Mouse (Mus musculus) spleen, postnatal 4 days (tissue): Measurements from ENCODE around the gene Dna2.

Experiments
- DNase-seq, 2 experiments: peaks; one replicate each; pipeline ENCODE4 v3.0.0; 2022; ENCODE audit warnings: low spot score in 2 of 2

The Dna2 gene

DNA sequence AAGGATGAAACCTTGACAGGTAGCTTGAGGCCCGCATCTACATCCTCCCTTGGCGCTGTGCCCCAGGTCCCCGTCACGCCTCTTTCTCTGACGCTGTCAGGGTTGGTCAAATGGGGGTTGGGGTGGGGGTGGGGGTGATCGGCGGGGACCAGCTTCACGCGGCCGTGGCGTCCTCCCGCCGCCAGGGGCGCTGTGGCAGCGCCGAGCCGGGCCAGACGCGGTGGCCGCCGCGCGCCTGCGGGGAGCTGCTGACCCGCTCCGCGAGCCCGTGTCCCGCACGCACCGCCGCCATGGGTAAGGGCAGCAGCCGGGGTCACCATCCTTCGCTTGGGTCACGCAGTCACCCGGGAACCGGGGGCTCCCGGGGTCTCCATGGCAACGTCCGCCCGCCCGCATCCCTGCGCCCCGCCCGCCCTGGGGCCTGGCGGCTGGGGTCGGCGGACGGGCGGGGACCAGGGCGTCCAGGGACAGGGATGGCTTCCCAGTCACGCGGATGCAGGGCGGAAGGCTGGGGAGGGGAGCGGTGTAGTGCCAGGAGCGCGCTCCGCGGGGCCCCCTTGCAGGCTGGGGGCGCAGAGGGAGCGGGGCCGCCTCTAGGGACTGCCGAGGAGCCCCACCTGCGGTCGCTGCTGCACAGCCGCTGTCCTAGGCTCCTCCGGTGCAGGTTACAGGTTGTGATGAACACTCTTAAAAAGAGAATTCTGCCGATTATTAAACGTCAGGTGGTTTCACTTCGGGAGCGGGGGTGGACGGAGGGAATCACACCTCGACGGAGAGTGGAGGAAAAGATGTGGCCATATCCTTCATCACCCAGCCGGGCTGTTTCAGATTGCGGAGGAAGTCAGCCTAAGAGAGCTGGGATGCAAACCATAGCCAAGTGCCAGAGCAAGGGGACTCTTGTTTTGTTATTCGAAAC, 33.5 kb downstream of the Dna2 start, which contains the start of gene Rufy2:
Rufy2 (plus strand) TSS at position 185 of the 916 bp plus-strand sequence.
- peak; percentile 77 to 94 for DNase-seq

DNA sequence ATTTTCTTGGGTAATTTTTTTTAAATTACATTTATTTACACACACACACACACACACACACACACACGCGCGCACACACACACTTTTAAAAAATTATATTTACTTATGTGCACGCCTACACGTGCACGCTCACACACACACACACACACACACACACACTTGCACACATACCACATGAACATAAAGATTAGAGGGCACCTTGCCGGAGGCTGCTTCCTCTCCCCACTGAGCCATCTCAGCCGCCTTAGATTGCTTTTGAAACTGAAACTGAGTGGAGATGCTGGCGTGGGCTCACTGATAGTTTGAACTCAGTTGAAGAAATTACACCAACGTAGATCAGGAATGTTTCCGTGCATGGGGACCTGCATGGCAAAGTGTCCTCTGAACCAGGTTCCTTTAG, 37.2 kb downstream of the Dna2 start:
- DNase-seq, result no peak

DNA sequence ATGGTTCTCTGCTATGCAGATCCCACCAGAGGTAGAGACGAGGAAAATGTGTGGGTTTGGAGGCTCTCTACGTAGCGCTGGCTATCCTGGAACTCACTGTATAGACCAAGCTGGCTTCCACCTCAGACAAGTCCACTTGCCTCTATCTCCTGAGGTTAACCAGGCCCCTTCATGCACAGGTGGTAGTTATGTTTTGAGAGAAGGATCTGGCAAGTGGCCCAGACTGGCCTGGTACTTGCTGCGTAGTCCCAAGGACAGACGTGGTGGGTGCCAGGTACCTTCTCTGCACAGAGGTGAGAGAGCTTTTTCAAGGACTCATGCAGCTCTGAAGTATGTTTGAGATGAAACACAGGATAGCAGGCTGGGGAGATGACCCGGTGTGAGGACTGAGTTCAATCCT, 37.7 kb downstream of the Dna2 start:
- DNase-seq, result no peak

DNA sequence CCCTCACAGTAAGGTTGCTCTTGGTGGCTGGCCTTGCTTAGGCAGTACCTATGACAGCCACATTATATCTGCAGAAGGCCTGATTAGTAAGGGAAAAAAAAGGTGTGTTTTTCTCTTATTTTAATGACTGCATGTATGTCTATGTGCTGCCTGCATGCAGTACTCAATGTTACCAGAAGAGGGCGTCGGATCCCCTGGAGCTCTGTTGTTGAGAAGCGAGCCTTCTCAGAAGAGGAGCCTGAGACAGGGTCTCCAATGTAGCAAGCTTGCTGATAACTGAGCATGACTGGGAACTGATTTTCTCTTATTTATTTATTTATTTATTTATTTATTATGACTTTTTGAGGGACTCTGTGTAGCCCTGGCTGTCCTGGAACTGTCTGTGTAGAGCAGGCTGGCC, 40.5 kb downstream of the Dna2 start:
- DNase-seq, result peak; percentile 62 to 83

DNA sequence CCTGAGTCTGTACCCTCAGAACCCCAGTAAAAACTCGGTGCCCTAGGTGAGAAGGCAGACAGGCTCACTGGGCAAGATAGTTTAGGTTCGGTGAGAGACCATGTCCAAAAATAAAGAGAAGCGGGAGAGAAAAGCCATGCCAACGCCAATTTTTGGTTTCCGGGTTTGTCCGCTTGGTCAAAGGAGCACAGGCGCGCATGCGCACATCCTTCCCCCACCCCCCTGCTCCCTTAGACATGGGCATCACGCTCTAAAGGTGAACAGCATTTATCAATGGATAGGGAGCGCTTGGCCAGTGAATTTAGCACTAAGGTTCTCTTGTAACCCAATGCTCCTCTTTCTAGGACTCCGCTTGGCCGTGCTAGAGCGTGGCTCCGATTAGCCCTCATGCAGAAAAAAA, 43.8 kb downstream of the Dna2 start:
- no peak for DNase-seq

DNA sequence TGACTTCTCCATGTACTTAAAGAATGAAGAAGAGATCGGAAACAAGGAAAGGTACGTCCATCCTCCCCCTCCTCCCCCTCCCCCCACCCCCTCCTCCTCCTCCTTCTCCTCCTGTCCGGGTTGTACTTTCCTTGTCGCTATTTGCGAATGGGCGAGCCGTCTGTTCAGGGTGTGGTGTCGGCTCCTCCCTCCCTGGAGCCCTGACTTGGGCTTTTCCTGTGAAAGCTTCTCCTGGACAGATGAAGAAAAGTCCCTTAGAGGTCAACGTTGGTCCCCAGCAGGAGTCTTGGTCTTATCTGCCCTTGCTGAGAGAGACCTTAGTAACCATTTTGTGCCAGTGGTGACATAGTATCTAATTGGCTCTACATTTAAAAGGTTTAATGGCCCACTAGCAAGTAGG, 47.2 kb downstream of the Dna2 start:
- DNase-seq, result no peak

DNA sequence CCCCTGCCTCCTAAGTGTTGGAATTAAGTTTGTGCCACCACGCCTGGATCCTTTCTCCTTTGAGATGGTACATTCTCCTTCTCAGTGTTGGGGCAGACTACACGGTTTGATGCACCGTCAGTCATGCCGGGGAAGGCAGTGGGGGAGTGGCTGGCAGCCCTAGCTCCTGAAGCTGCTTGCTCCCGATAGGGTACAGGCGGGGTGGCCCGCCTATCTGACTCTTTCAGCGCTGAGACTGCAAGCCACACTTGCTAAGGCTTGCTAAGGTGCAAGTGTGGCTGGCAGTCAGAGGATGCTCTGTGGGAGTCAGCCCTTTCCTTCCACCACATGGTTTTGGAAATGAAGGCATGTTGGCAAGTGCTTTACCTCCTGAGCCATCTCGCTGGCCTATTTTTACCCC, 53.8 kb downstream of the Dna2 start:
- peak; percentile 65 to 74 for DNase-seq

DNA sequence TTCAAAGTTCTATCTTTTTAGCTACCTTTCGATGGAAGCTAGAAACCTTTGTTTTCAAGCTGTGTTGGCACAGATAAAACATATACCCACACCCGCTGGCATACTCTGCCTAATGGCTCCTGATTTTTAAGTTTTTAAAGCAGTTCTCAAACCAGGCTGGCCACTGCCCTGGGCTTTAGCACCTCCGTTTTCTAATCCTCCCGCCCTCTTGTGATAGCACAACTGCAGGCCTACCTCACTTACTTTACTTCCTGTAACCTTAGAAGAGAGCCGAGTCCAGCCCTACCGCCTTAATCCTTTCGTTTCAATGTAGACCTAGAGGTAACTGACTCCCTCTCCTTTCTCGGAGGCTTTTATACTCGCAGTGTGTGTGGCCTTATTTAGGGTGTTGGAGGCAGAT, 56.4 kb downstream of the Dna2 start:
- no peak for DNase-seq

DNA sequence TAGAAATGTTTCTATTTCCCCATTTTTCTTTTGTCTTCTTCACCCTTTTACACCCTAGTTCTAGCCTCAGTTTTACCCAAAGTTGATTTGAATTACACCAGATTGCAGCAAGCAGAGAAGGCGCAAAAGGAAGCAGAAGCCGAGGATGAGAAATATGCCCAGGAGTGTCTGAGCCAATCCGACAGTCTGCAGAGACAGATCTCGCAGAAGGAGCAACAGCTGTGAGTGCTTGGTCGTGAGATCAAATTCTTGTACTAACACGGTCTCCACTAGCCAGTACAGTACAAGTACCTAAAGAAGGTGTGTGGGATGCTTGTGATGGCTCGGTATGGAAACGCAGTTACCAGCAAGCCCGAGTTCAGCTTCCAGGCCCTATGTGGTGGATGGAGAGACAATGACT, 57.7 kb downstream of the Dna2 start:
- no peak for DNase-seq

DNA sequence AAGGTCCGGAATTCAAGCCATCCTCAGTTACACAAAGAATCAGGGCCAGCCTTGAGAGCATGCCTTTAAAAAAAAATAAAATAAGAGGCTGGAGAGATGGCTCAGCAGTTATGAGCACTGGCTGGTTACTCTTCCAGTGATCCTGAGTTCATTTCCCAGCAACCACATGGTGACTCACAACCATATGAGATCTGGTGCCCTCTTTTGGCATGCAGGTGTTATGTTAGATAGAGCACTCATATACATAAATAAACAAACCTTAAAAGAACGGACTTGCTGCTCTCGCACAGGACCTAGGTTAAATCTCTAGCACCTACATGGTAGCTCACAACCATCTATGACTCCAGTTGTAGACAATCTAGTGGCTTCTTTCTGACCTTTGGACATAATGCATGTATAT, 61.4 kb downstream of the Dna2 start:
- DNase-seq, result no peak

DNA sequence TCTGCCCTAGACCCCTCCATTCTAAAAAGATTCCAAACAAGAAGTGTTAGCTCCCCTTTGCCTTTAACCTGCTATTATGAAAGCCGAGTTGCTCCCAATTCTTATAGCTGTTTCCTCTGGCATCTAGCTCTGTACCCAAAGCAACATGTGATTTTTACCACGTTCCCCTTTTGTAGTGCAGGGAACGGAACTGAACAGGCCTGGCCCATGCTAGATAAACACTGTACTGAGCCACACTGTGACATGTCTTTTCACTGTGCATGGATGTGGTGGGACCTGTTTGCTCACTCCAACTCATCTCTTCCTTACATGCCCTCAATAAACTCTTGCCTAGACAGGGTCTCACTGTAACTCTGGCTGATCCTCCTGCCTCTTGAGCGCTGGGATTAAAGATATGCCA, 63.4 kb downstream of the Dna2 start:
- DNase-seq, result no peak

DNA sequence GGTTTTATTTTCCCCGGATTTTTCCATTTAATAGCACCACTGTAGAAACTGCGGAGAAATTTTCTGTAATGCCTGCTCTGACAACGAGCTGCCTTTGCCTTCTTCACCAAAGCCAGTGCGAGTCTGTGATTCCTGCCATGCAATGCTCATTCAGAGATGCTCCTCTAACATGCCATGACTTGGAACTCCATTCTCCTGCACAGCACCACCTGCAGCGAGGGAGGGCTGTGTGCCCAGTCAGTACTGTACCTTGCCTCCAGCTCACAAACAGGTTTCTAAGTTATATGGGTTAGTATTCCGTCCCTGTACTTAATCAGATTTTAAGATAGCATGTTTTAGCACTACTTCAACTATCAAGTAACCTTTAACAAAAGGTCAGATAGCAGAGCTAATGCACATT, 64.7 kb downstream of the Dna2 start:
- no peak for DNase-seq

DNA sequence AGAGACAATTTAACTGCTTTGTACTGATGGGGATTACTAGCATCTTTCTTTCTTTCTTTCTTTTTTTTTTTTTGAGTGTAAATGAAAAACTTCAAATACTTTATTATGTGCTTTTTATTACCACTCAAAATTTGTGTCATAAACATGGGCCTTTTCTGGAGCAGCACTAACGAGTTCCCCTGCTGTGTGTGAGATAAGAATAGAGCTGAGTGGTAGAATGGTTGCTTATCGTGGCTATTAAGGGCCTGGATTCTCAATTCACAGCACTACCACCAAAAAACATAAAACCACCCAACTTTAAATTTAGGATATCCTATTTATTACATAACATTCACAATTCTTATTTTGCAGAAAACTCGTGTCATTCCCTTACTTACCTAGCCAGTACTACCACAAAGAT, 66.7 kb downstream of the Dna2 start:
- no peak for DNase-seq

DNA sequence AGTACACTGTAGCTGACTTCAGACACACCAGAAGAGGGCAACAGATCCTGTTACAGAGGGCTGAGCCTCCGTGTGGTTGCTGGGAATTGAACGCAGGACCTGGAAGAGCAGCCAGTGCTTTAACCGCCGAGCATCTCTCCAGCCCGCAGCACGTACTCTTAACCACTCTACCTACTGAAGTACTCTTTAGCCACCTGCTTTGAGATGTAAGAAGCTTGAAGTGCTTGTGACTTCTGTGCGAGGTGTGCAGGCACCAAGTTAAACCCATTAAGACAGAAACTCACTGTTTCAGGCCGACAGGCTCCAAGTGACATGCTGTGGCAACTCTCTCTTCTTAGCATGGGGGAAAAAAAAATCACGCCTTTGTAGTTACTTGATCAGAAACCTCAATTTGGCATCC, 67.3 kb downstream of the Dna2 start:
- no peak for DNase-seq

DNA sequence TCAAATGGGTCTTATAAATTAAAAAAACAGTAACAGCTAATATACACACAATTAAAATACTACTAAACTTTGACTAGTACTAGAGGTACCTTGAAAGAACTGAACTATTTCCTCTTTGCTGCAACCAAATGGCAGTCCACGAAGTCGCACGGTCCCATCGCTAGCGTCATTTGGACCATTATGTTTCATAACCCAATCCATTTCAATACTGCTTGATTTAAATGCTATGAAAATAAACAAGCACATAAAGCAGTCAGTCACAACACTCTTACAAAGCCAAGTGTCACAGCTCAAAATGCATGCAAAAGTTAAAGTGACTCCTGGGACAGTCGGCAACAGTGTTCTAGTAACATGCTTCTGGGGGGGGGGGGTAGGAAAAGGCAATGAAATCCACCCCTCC, 72.5 kb downstream of the Dna2 start:
- DNase-seq, result no peak

DNA sequence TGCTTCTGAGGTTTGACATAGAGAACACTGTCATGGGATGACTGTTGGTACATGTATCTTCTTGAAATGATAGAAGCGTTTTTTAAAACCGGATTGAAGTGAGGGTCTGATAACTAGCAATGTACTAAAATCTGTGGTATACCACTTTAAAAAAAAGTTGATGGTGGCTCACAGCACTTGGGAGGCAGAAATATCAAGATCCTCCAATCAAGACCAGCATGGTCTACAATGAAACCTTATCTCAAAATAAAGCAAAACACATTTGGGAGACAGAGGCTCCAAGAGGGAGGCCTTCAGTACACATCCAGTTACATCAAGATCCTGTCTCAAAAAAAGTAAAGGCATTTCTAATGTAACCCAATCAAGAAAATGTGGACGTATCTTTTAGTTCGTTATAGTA, 74.9 kb downstream of the Dna2 start:
- no peak for DNase-seq

DNA sequence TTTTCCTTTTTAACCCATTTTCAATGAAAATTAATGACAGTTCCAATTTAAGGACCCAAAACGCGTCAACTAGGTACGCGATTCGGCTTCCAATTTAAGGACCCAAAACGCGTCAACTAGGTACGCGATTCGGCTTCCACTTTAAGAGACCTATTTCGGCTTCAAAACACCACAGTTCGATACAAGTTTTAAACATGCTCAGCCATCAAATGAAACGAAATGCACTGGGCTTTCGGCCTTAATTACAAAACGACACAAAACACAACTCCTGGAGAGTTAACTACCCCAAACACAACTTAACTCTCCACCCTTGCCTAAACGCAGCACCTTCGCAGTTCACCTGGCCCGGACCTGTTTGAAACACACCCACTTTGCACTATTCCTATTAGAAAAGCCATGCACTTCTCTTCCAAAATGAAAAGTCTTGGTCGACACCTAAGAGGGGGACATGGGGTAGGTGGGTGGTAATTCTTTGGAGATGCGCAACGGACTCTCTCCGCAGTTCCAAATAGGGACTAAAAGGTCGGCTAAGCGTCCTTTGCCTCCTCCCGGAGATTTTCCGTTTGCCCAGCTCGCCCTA, 75.8 kb downstream of the Dna2 start:
- DNase-seq, result peak in 1 of 2 experiments; percentile 63

DNA sequence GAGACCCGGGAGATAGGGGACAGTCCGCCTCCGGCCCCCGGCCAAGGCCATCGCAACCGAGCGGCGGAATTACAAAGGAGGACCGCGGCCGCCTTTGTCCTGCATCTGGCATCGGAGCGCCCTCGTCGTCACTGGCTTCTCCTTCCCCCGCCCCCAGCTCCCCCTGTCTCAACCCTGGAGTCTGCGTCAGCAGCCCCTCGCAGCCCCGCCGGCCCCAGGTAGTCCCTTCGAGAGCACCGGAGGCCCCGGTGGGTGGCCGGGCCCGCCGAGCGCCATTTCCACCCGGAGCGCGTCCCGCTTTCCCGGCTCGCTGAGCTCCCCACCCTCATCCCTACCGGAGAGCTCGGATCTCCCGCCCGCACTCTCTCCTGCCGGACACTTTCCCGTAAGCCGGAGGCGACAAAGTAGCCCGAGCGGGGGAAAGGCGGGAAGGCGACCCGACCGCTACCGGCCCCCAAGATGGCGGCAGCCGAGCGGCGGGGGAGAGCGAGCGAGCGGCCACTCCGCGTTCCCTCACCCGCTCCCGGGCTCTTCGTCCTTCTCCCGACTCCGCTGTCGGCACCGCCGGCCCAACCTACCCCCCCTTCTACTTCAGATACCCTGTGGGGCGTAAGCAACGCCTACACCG, 76.4 kb downstream of the Dna2 start:
- DNase-seq, result peak; percentile 55 to 85
